ENCODE assay signal across 8 mouse cellular contexts in genomic region chr1:131573721-131574120, GRCm38 (mm10). TPM values are rescaled to one million over a fixed set of nuclear protein-coding genes. Genes with fewer than 3 reads are reported as not detected.
DNase-seq lines count a peak whose midpoint lies in the region; ATAC-seq and TF ChIP-seq lines count a peak whose summit lies in the region.

No protein-coding gene starts in this region.

- 0 out of 2 replicates have a peak, but pooled peaks cover 3% of the 10 kb centered on the region for H3K4me1 ChIP-seq in heart, embryonic 10.5 days
- H3K4me1 ChIP-seq in spleen, adult 2 months (ENCODE audit: control insufficient read depth, insufficient read depth, insufficient read length), result no peaks in the 10 kb centered on the region
- no peaks in the 10 kb centered on the region for H3K4me1 ChIP-seq in limb, embryonic 11.5 days (ENCODE audit: control insufficient read depth, insufficient read depth, low read length)
- no peaks in the 10 kb centered on the region for H3K4me1 ChIP-seq in stomach, embryonic 16.5 days (ENCODE audit: control insufficient read depth, insufficient read depth, low read length)
- H3K4me1 ChIP-seq in cerebellum, adult 2 months (ENCODE audit: control insufficient read depth, insufficient read depth, low read length), result no peaks in the 10 kb centered on the region

- no peak overlapping the region for H3K4me3 ChIP-seq in heart, embryonic 10.5 days
- H3K4me3 ChIP-seq in spleen, adult 2 months (ENCODE audit: extremely low read depth, insufficient read depth, insufficient read length), result no peak overlapping the region
- no peak overlapping the region for H3K4me3 ChIP-seq in limb, embryonic 11.5 days (ENCODE audit: low read depth, low read length)
- H3K4me3 ChIP-seq in stomach, embryonic 16.5 days (replicated peaks; ENCODE audit: low read length), result no peak overlapping the region
- H3K4me3 ChIP-seq in cerebellum, adult 2 months (replicated peaks; ENCODE audit: insufficient read depth, low read depth, low read length), result no peak overlapping the region

- TF ChIP-seq POLR2A in spleen, adult 2 months (IDR thresholded peaks at IDR 0.05; ENCODE audit: low read depth, low read length), result no peak
- TF ChIP-seq POLR2A in cerebellum, adult 2 months (IDR thresholded peaks at IDR 0.05; ENCODE audit: borderline replicate concordance, insufficient read depth, low read length), result no peak

- WGBS in heart, embryonic 10.5 days, result 88% methylated on average over 14 of the region's 14 CpGs
- WGBS in spleen, adult 2 months, result 93% methylated on average over 14 of the region's 14 CpGs
- 91% methylated on average over 14 of the region's 14 CpGs for WGBS in limb, embryonic 11.5 days
- WGBS in stomach, embryonic 16.5 days, result 94% methylated on average over 14 of the region's 14 CpGs
- 90% methylated on average over 14 of the region's 14 CpGs for WGBS in cerebellum, adult 2 months

- no peaks in the 10 kb centered on the region for H3K27me3 ChIP-seq in heart, embryonic 10.5 days (ENCODE audit: insufficient read depth, poor library complexity, severe bottlenecking)
- H3K27me3 ChIP-seq in spleen, adult 2 months (ENCODE audit: control insufficient read depth, insufficient read depth, low read length), result no peaks in the 10 kb centered on the region
- no peaks in the 10 kb centered on the region for H3K27me3 ChIP-seq in limb, embryonic 11.5 days (ENCODE audit: control insufficient read depth, insufficient read depth, low read length)
- H3K27me3 ChIP-seq in stomach, embryonic 16.5 days (ENCODE audit: control insufficient read depth, insufficient read depth, low read length), result no peaks in the 10 kb centered on the region
- no peaks in the 10 kb centered on the region for H3K27me3 ChIP-seq in cerebellum, adult 2 months (ENCODE audit: control insufficient read depth, insufficient read depth, low read length)

- no peaks in the 10 kb centered on the region for H3K9me3 ChIP-seq in heart, embryonic 10.5 days
- no peaks in the 10 kb centered on the region for H3K9me3 ChIP-seq in limb, embryonic 11.5 days (ENCODE audit: control insufficient read depth, low read length)
- no peaks in the 10 kb centered on the region for H3K9me3 ChIP-seq in stomach, embryonic 16.5 days (replicated peaks; ENCODE audit: control insufficient read depth, low read length)

- TF ChIP-seq CTCF in spleen, adult 2 months (IDR thresholded peaks at IDR 0.05; ENCODE audit: extremely low read depth, insufficient read depth, insufficient read length, insufficient replicate concordance), result no peak
- no peak for TF ChIP-seq CTCF in cerebellum, adult 2 months (IDR thresholded peaks at IDR 0.05; ENCODE audit: borderline replicate concordance, insufficient read depth, low read depth, low read length)

- H3K36me3 ChIP-seq in heart, embryonic 10.5 days, result no peaks in the 10 kb centered on the region
- H3K36me3 ChIP-seq in spleen, adult 2 months (ENCODE audit: control insufficient read depth, insufficient read depth, low read length), result no peaks in the 10 kb centered on the region
- no peaks in the 10 kb centered on the region for H3K36me3 ChIP-seq in limb, embryonic 11.5 days (ENCODE audit: control insufficient read depth, insufficient read depth, low read length)
- no peaks in the 10 kb centered on the region for H3K36me3 ChIP-seq in stomach, embryonic 16.5 days (ENCODE audit: control insufficient read depth, insufficient read depth, low read length)

- DNase-seq in heart, embryonic 10.5 days (ENCODE audit: low spot score), result peak; percentile 82
- no peak for DNase-seq in heart, adult 11 months
- peak; percentile 6 to 34 for DNase-seq in spleen, adult 2 months (ENCODE audit: low read depth in 1 of 2, low spot score in 2 of 2)
- DNase-seq in spleen, adult 12 weeks (ENCODE audit: low spot score), result no peak
- DNase-seq in limb, embryonic 11.5 days (ENCODE audit: low spot score), result peak; percentile 33
- DNase-seq in cerebellum, adult 2 months, result no peak

- H3K9ac ChIP-seq in limb, embryonic 11.5 days (ENCODE audit: low read length), result no peak overlapping the region
- H3K9ac ChIP-seq in stomach, embryonic 16.5 days (ENCODE audit: low read length), result no peak overlapping the region

- peak; percentile 72; the same call in 1 of the 2 replicates for ATAC-seq in common myeloid progenitor, adult 5-6 weeks (replicated peaks; ENCODE audit: low read depth, poor library complexity, severe bottlenecking)
- ATAC-seq in limb, embryonic 11.5 days (ENCODE audit: insufficient number of reproducible peaks, low FRiP score, low TSS enrichment, low read depth), result no peak; the same call in 1 of the 2 replicates
- peak; percentile 74; the same call in 1 of the 2 replicates for ATAC-seq in stomach, embryonic 16.5 days (ENCODE audit: insufficient read depth, low FRiP score)

- no peak overlapping the region for H3K4me2 ChIP-seq in limb, embryonic 11.5 days (ENCODE audit: low read depth, severe bottlenecking)
- H3K4me2 ChIP-seq in stomach, embryonic 16.5 days (ENCODE audit: low read depth, low read length), result no peak overlapping the region

- no peak overlapping the region for H3K27ac ChIP-seq in heart, embryonic 10.5 days
- H3K27ac ChIP-seq in spleen, adult 2 months (ENCODE audit: insufficient read depth, low read length), result no peak overlapping the region
- H3K27ac ChIP-seq in limb, embryonic 11.5 days (replicated peaks; ENCODE audit: low read depth, low read length), result no peak overlapping the region
- H3K27ac ChIP-seq in stomach, embryonic 16.5 days (ENCODE audit: low read length), result no peak overlapping the region
- H3K27ac ChIP-seq in cerebellum, adult 2 months (ENCODE audit: insufficient read depth, low read length), result no peak overlapping the region

RNA-seq across cellular contexts. Expression of gene Avpr1b, which starts 25.3 kb away (rescaled TPM):
- not detected in 2 replicates for polyA plus RNA-seq in heart, embryonic 10.5 days (2016; fragmentation: Nextera tagmentation; extraction: Ambion mirVana)
- polyA plus RNA-seq in spleen, adult 2 months (2012; rRNA removed), result not detected in 2 replicates
- total RNA-seq in common myeloid progenitor, adult 5-6 weeks (2017), result not detected in 2 replicates
- polyA plus RNA-seq in limb, embryonic 11.5 days (2014; fragmentation: Nextera tagmentation; extraction: Ambion mirVana), result not detected in 2 replicates
- 0.04 TPM in 1 of 2 replicates, not detected in the other for polyA plus RNA-seq in stomach, embryonic 16.5 days (2015; fragmentation: Nextera tagmentation; extraction: Ambion mirVana)
- polyA plus RNA-seq in cerebellum, adult 2 months (2012; rRNA removed), result not detected in 2 replicates

RNA-seq across cellular contexts. Expression of gene Fam72a, which starts 46.0 kb away (rescaled TPM):
- polyA plus RNA-seq in heart, embryonic 10.5 days (2016; fragmentation: Nextera tagmentation; extraction: Ambion mirVana), result 3.9 and 4.5 TPM in 2 replicates
- 0.14 and 0.31 TPM in 2 replicates for polyA plus RNA-seq in spleen, adult 2 months (2012; rRNA removed)
- total RNA-seq in common myeloid progenitor, adult 5-6 weeks (2017), result 3.3 and 5.8 TPM in 2 replicates
- polyA plus RNA-seq in limb, embryonic 11.5 days (2014; fragmentation: Nextera tagmentation; extraction: Ambion mirVana), result 3.9 and 4.3 TPM in 2 replicates
- 1.7 TPM in 2 replicates for polyA plus RNA-seq in stomach, embryonic 16.5 days (2015; fragmentation: Nextera tagmentation; extraction: Ambion mirVana)
- 1.9 TPM in 2 replicates for polyA plus RNA-seq in cerebellum, adult 2 months (2012; rRNA removed)

RNA-seq across cellular contexts. Expression of gene Srgap2, which starts 46.6 kb away (rescaled TPM):
- polyA plus RNA-seq in heart, embryonic 10.5 days (2016; fragmentation: Nextera tagmentation; extraction: Ambion mirVana), result 18.7 and 19.4 TPM in 2 replicates
- 11.0 and 12.5 TPM in 2 replicates for polyA plus RNA-seq in spleen, adult 2 months (2012; rRNA removed)
- 11.4 and 14.6 TPM in 2 replicates for total RNA-seq in common myeloid progenitor, adult 5-6 weeks (2017)
- polyA plus RNA-seq in limb, embryonic 11.5 days (2014; fragmentation: Nextera tagmentation; extraction: Ambion mirVana), result 18.1 and 19.5 TPM in 2 replicates
- 12.2 and 14.2 TPM in 2 replicates for polyA plus RNA-seq in stomach, embryonic 16.5 days (2015; fragmentation: Nextera tagmentation; extraction: Ambion mirVana)
- 83.1 and 94.6 TPM in 2 replicates for polyA plus RNA-seq in cerebellum, adult 2 months (2012; rRNA removed)

Comparison
In these comparisons a context has a peak if more than half of its experiments do, and no peak if none do; other contexts are left out.
1. DNase-seq: peak in heart, embryonic 10.5 days (single experiment), spleen, adult 2 months (2 of 2) and limb, embryonic 11.5 days (single experiment); none in heart, adult 11 months (single experiment), spleen, adult 12 weeks (single experiment) and cerebellum, adult 2 months (0 of 2).